Mouse (Mus musculus) spleen, postnatal 36 days (tissue): ENCODE data around the gene Ceacam19.

Source experiments
- DNase-seq, 2 experiments: peaks; one replicate each; pipeline ENCODE4 v3.0.0; 2022; ENCODE audit warnings: low spot score in 2 of 2, mixed read lengths in 1 of 2

The Ceacam19 gene

DNA sequence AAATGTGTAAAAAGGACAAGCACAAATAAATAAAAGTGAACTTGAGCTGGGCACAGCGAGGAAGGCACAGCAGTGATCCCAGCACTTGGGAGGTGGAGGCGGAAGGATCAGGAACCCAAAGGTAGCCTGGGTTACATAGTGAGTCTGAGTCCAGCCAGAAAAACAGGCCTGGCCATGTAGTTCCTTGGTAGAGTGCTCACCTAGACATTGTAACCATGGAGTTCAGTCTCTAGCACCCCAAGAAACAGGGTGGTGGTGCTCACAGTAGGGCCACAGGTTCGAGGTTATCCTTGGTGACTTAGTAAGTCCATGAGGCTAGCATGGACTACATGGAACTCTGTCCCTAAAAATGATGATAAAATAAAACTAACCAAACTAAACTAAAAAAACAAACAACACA, 46.8 kb downstream of the Ceacam19 start:
- DNase-seq: no peak

- no peak for DNase-seq
Observed at GRCm38 (mm10) chr7:19840371-19840770, 47.4 kb downstream of the Ceacam19 start.

DNA sequence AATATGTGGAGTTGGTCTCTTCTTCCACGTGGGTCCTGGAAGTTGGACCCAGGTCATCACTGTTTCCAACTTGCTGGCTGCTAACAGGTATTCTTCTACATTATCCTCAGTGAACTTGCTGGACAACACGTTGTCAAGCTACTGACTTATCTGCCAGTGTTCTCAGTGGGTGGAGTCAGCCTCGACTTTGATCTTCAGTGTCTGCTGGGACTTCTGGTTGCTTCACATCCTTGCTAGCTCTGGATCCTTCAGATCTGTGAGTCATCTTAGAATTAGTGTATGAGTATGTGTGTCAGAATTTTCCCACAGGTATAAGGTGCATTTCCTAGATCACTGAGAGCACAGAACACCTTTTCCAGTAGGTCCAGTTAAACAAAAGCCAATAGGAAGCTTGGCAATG, 50.9 kb downstream of the Ceacam19 start:
- no peak for DNase-seq

- DNase-seq: no peak
Observed at GRCm38 (mm10) chr7:19834055-19834454, 53.7 kb downstream of the Ceacam19 start.

DNA sequence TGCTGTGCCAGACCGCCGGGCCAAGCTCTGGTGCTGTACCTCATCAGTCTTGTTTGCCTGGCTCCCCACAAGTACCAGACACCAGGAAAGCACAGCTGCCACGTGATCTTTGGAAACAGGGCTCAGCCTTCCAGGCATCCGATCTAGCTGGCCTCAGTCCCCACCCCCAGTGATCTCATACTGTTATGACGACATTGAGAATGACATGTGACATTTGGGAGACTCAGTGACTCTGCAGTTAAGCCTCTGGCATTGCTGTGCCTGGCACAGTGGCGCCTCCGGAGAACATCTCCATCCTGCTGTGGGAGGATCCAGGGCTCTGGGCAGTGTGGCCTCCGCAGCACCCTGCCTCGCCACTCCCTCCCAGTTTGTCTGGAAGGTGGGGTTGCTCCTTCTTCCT, 55.9 kb downstream of the Ceacam19 start:
- DNase-seq: no peak

GRCm38 (mm10) chr7:19830682-19831156, 57.0 kb downstream of the Ceacam19 start:
- peak; percentile 62 to 73 for DNase-seq

DNA sequence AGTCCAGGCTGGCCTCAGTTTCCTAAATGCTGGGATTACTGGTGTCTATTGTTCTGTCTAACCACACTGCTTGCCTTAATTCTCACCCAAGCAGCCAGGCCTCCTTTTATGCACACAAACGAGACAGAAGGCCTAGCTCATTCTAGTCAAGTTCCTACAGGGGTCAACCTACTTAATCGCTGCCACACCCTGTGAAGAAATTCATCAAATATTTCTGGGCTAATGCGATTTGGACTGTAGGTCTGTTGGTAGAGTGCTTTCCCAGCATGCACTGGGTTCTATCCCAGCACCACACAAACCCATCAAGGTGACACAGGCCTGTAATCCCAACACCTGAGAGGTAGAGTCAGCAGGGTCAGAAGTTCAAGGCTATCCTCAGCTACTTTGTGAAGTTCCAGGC, 58.1 kb downstream of the Ceacam19 start:
- DNase-seq: no peak

DNA sequence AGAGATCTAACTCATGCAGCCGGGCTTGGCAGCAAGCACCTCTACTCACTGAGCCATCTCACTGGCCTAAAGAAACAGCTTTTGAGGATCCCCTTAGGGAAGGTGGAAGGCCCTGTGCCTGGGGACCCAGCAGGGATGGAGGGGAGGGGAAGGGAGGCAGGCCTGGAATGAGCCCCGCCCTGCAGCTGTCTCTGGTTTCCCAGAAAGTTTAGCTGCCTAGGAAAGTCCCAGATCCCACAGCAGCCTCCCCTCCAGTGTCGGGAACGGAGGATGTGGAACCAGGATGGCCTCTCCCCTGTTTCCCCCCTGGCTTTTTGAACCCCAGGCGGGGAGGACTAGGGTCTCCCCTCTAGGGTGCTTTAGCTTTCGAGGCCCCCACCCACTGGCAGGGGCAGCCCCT, 61.0 kb downstream of the Ceacam19 start:
- no peak for DNase-seq
